Mouse (Mus musculus): ENCODE measurements around the gene Spatc1l. TPM values are rescaled to one million over a fixed set of nuclear protein-coding genes. Genes with fewer than 3 reads are reported as not detected.

The Spatc1l gene
- polyA plus RNA-seq, 1 experiment: 0.46 TPM

- DNase-seq (ENCODE audit: extremely low spot score in 1 of 2, low spot score in 1 of 2): no peak
Observed at GRCm38 (mm10) chr10:76590197-76590596, 28.1 kb downstream of the Spatc1l start.

DNA sequence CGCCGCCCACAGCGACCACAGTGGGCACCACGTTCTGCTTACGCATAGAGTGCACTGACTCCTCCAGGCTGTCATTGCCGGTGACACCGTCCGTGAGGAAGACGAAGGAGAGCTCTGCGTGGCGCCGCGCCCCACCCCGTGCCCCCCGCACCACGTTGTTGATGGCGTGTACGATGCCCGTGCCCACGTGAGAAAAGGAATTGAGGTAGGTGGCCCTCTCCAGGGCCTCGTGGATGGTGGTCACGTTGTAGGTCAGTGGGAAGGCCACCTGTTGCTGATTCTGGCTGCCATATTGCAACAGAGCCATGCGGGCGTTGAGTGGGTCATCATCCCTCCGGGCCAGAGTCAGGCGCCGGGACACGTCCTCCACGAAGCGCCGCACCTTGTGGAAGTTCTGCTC lies 34.3 kb downstream of the Spatc1l start:
- DNase-seq (ENCODE audit: extremely low spot score in 1 of 2, low spot score in 1 of 2): no peak

DNA sequence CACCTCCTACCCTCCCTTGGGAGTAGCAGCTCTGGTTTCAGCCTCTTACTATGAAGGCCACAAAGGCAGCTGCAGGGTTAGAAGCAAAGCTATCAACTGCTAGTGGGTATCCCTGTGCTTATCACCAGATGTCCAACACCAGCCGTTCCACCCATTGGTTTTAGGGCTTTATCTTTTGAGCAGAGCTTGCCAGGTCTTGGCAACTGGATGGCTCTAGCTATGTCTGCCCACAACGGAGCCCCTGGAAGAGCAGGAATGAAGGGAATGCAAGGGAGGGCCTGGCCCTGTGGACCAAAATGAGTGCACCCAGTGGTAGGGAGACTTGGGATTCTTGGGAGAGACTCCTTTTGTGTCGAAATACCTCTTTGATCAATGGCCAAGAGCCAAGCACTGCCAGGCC lies 40.6 kb downstream of the Spatc1l start:
- no peak for DNase-seq (ENCODE audit: extremely low spot score in 1 of 2, low spot score in 1 of 2)

DNA sequence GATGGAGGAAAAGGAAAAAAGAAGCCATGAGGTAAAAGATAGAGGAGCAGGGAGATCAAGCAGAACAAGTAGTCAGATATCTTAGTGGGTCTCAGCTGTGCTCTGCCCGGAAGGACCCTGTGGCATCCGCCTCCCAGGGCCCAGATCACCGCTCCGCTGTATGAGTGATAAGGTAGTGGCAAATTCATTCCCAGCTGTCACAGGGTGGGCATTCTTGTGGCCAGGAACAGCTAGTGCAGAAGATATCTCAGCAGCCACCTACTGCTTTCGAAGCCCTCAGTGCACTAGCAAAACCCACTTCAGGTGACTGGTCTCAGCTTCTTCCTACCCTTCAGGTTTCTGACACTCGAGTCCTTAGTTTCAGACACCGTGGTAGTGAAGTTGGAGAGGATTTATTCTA lies 50.4 kb downstream of the Spatc1l start:
- no peak for DNase-seq (ENCODE audit: extremely low spot score in 1 of 2, low spot score in 1 of 2)

Other genes starting within 250 kb of the Spatc1l start
- 39.2 and 43.1 TPM in 2 replicates for gene Dip2a, start 217.0 kb upstream of the Spatc1l start, polyA plus RNA-seq (2012; rRNA removed)
- not detected in 2 replicates for gene AC141477.1, start 121.8 kb upstream of the Spatc1l start, polyA plus RNA-seq (2012; rRNA removed)
- 22.8 and 24.3 TPM in 2 replicates for gene Pcnt, start 119.5 kb upstream of the Spatc1l start, polyA plus RNA-seq (2012; rRNA removed)
- not detected in 2 replicates for gene 2610028H24Rik, start 113.2 kb upstream of the Spatc1l start, polyA plus RNA-seq (2012; rRNA removed)
- gene Mcm3ap, start 93.3 kb upstream of the Spatc1l start, polyA plus RNA-seq (2012; rRNA removed): 49.5 and 51.7 TPM in 2 replicates
- gene Ybey, start 93.2 kb upstream of the Spatc1l start, polyA plus RNA-seq (2012; rRNA removed): 3.0 and 3.6 TPM in 2 replicates
- 27.3 and 29.2 TPM in 2 replicates for gene Lss, start 30.7 kb upstream of the Spatc1l start, polyA plus RNA-seq (2012; rRNA removed)
- gene Ftcd, start 13.4 kb downstream of the Spatc1l start, polyA plus RNA-seq (2012; rRNA removed): 0.02 TPM in 1 of 2 replicates, not detected in the other
- 18.1 and 22.4 TPM in 2 replicates for gene Col6a2, start 61.4 kb downstream of the Spatc1l start, polyA plus RNA-seq (2012; rRNA removed)
- 169 and 240 TPM in 2 replicates for gene Col6a1, start 163.9 kb downstream of the Spatc1l start, polyA plus RNA-seq (2012; rRNA removed)